Mouse (Mus musculus) midbrain, embryonic 11.5 days (tissue): ENCODE measurements around the gene 1700092M07Rik. TPM values are rescaled to one million over a fixed set of nuclear protein-coding genes. Genes with fewer than 3 reads are reported as not detected.
A peak's percentile ranks its signal among the peaks of the same experiment; 100 is the strongest.

Experiments used
- ATAC-seq: fragments of 200-750 bp; cut with Nextera tagmentation; 2 replicates; pipeline ENCODE4 v1.8.0; 2017; ENCODE audit warnings: moderate TSS enrichment, moderate library complexity; ENCODE audit not compliant: low FRiP score
- DNase-seq: peaks from one replicate; pipeline ENCODE4 v3.0.0; 2015; ENCODE audit warnings: low spot score; ENCODE audit errors: missing footprints
- H3K27ac ChIP-seq: fragments of 300-500 bp; sonication (generic); 2 replicates; pipeline ENCODE4 v1.5.1; 2014; ENCODE audit warnings: low read depth, low read length
- H3K27me3 ChIP-seq: fragments of 300-500 bp; sonication (generic); 2 replicates; pipeline ENCODE4 v1.6.1; 2014; ENCODE audit warnings: mild to moderate bottlenecking, low read length, moderate library complexity, mixed read lengths; ENCODE audit not compliant: control insufficient read depth, insufficient read depth
- H3K36me3 ChIP-seq: fragments of 300-500 bp; sonication (generic); 2 replicates; pipeline ENCODE4 v1.6.1; 2014; ENCODE audit warnings: mild to moderate bottlenecking, low read length, moderate library complexity, mixed read lengths; ENCODE audit not compliant: control insufficient read depth, insufficient read depth
- H3K4me1 ChIP-seq: fragments of 300-500 bp; sonication (generic); 2 replicates; pipeline ENCODE4 v1.6.1; 2014; ENCODE audit warnings: low read length; ENCODE audit not compliant: control insufficient read depth, insufficient read depth
- H3K4me2 ChIP-seq: fragments of 300-500 bp; sonication (generic); 2 replicates; pipeline ENCODE4 v1.6.1; 2014; ENCODE audit warnings: mild to moderate bottlenecking, moderate library complexity
- H3K4me3 ChIP-seq: fragments of 300-500 bp; sonication (generic); 2 replicates; pipeline ENCODE4 v1.5.1; 2014; ENCODE audit warnings: low read depth, low read length
- H3K9ac ChIP-seq: fragments of 300-500 bp; sonication (generic); 2 replicates; pipeline ENCODE4 v1.6.1; 2014; ENCODE audit warnings: low read length
- H3K9me3 ChIP-seq: fragments of 300-500 bp; sonication (generic); 2 replicates; pipeline ENCODE4 v1.6.1; 2016; ENCODE audit warnings: low read length; ENCODE audit not compliant: control insufficient read depth
- WGBS: fragments of 180-500 bp; shearing (Covaris S2); extraction: QIAGEN DNeasy Blood & Tissue Kit; methylation state at CpG from one replicate; pipeline ENCODE4 v1.1.7; 2014; 5-methylcytosine and 5-hydroxymethylcytosine counted together
- polyA plus RNA-seq: library from polyadenylated mRNA; unstranded; fragments of >200 nt; fragmentation: Nextera tagmentation; extraction: Ambion mirVana; gene quantifications from 2 replicates; pipeline ENCODE4 v1.2.1, GENCODE M21; 2014

The 1700092M07Rik gene
- 1.5 and 2.7 TPM in 2 replicates for polyA plus RNA-seq

- Histone ChIP-seq H3K36me3 (peaks cover 11% of the 10 kb centered on the region; the same call in 1 of the 2 replicates), H3K4me2 (peak within 1 kb of the TSS; percentile 35), H3K27ac (peak within 1 kb of the TSS; percentile 80; the same call in 1 of the 2 replicates), H3K4me1 (peaks cover 14% of the 10 kb centered on the region), H3K9me3 (no peaks in the 10 kb centered on the region), H3K4me3 (peak within 1 kb of the TSS; percentile 57), H3K9ac (peak within 1 kb of the TSS; percentile 78), H3K27me3 (no peaks in the 10 kb centered on the region)
- DNase-seq (peak; percentile 84), ATAC-seq (no peak)
- WGBS: 70% methylated on average over 14 of the region's 14 CpGs
Measured at GRCm38 (mm10) chr19:8740603-8741002, at the start of gene 1700092M07Rik. TSS of gene 1700092M07Rik (plus strand) at chr19:8740718.

GRCm38 (mm10) chr19:8691871-8692539, 48.5 kb upstream of the 1700092M07Rik start:
- Histone ChIP-seq H3K27me3 (no peaks in the 10 kb centered on the region), H3K4me1 (no peaks in the 10 kb centered on the region), H3K27ac (no peak overlapping the region), H3K9me3 (no peaks in the 10 kb centered on the region), H3K4me2 (no peak overlapping the region), H3K4me3 (no peak overlapping the region), H3K36me3 (no peaks in the 10 kb centered on the region), H3K9ac (no peak overlapping the region)
- DNase-seq: no peak
- ATAC-seq: no peak
- WGBS: 54% methylated on average over 9 of the region's 9 CpGs

DNA sequence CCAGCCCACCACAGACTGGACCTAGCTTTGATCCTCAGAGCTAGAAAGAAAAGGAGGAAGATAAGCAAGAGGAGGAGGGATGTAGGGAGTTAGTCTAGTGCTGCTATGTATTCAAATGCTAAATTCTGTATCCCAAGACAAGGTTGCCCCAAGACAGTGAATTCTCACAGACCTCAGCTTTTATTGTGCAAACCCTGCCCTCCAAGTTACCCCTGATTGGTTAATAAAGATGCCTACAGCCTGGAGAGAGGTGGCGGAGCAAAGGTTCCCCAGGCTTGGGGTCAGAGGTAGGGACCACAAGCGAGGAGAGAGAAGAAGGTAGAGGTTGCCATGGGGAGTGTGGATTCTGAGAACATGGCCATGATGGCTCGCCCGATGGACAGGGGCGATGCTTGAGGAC, 47.8 kb upstream of the 1700092M07Rik start:
- DNase-seq: peak; percentile 82
- no peaks in the 10 kb centered on the region for H3K9me3 ChIP-seq
- H3K9ac ChIP-seq: no peak overlapping the region
- 64% methylated on average over 5 of the region's 5 CpGs for WGBS
- no peaks in the 10 kb centered on the region for H3K4me1 ChIP-seq
- H3K4me2 ChIP-seq: no peak overlapping the region
- H3K27me3 ChIP-seq: no peaks in the 10 kb centered on the region
- no peak for ATAC-seq
- H3K36me3 ChIP-seq: no peaks in the 10 kb centered on the region
- no peak overlapping the region for H3K27ac ChIP-seq
- no peak overlapping the region for H3K4me3 ChIP-seq

DNA sequence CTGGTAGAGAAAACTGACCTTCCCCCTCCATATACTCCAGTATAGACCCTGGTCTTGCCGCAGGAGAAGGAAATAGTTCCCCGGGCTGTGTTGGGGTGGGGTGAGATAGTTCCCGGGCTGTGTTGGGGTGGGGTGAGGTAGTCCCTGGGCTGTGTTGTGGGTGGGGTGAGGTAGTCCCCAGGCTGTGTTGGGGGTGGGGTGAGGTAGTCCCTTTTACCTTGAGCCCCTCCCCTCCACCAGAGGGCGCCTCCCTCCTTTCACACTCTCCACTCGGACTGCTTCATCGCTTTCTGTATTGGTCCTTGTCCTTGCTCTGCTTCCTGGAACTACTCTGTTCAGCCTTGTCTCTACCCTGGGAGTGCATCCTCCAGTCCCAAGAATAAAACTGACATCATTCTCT, 45.2 kb upstream of the 1700092M07Rik start:
- Histone ChIP-seq H3K4me1 (no peaks in the 10 kb centered on the region), H3K9ac (no peak overlapping the region), H3K4me3 (no peak overlapping the region), H3K36me3 (no peaks in the 10 kb centered on the region), H3K9me3 (no peaks in the 10 kb centered on the region), H3K27me3 (no peaks in the 10 kb centered on the region), H3K27ac (no peak overlapping the region), H3K4me2 (no peak overlapping the region)
- ATAC-seq (peak; percentile 59; the same call in 1 of the 2 replicates), DNase-seq (no peak)
- 61% methylated on average over 6 of the region's 6 CpGs for WGBS

GRCm38 (mm10) chr19:8699652-8700051, 40.9 kb upstream of the 1700092M07Rik start:
- ATAC-seq (no peak), DNase-seq (no peak)
- Histone ChIP-seq H3K36me3 (no peaks in the 10 kb centered on the region), H3K9ac (no peak overlapping the region), H3K27me3 (no peaks in the 10 kb centered on the region), H3K4me2 (no peak overlapping the region), H3K4me3 (no peak overlapping the region), H3K9me3 (no peaks in the 10 kb centered on the region), H3K4me1 (no peaks in the 10 kb centered on the region), H3K27ac (no peak overlapping the region)
- 80% methylated on average over 9 of the region's 9 CpGs for WGBS

GRCm38 (mm10) chr19:8702458-8702857, 38.1 kb upstream of the 1700092M07Rik start:
- Histone ChIP-seq H3K27ac (no peak overlapping the region), H3K4me2 (no peak overlapping the region), H3K27me3 (no peaks in the 10 kb centered on the region), H3K36me3 (peaks cover under 1% of the 10 kb centered on the region; the same call in 1 of the 2 replicates), H3K4me1 (no peaks in the 10 kb centered on the region), H3K9ac (no peak overlapping the region), H3K4me3 (no peak overlapping the region), H3K9me3 (no peaks in the 10 kb centered on the region)
- DNase-seq: peak; percentile 21
- no peak for ATAC-seq
- 71% methylated on average over 3 of the region's 3 CpGs for WGBS

DNA sequence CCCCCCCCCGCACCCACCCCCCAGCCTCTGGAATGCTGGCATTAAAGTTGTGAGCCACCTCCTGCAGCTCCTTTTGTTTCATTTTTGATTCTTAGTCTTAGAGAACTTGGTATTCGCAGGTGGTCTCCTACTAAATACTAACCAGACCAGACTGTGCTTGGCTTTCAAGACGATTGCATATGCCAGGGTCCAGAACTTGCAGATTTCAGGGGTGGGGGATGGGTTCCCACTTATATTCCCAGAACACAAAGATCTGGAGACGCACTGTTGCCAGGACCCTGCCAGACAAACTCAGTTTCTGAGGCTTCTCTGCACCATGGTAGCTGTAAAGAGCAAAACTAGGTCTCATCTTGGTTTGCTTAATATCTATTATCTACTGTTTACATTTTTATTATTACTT, 36.9 kb upstream of the 1700092M07Rik start:
- Histone ChIP-seq H3K4me3 (no peak overlapping the region), H3K4me1 (no peaks in the 10 kb centered on the region), H3K27ac (no peak overlapping the region), H3K9me3 (no peaks in the 10 kb centered on the region), H3K4me2 (no peak overlapping the region), H3K9ac (no peak overlapping the region), H3K27me3 (no peaks in the 10 kb centered on the region), H3K36me3 (peaks cover 11% of the 10 kb centered on the region; the same call in 1 of the 2 replicates)
- DNase-seq (peak; percentile 78), ATAC-seq (no peak)
- WGBS: 31% methylated on average over 4 of the region's 4 CpGs

DNA sequence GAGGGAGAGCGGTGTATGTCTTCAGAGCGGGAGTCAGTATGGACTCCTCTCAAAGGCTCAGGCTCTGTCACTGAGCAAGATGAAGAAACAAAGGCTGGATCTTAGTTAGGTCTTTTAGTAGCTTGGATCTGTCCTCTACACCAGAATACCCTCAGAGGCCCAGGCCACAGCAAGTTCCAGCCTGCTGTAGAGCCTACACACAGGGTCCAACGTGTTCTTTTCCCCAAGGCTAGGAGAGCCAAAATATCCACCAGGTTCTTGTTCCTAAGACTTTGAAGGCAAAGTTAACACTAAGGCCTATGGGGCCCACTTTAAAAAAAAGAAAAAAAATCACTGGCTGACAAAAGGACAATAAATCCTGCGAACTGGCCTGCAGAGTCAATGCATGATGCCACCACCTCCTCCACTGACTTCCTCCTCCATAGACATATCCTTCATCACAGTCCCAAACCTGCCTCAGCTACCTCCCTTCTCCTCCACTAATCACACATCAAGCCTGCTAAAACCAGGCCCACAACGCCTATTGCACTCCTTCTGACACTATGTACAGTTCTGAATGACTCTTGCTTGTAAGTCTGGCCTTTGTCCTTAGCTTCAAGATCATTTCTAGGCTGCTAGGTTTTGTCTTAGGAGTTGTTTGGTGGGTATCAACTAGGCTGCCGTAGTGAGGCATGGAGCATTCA, 35.4 kb upstream of the 1700092M07Rik start:
- Histone ChIP-seq H3K4me2 (no peak overlapping the region), H3K9ac (no peak overlapping the region), H3K36me3 (peaks cover 26% of the 10 kb centered on the region; the same call in 1 of the 2 replicates), H3K9me3 (no peaks in the 10 kb centered on the region), H3K27me3 (no peaks in the 10 kb centered on the region), H3K27ac (no peak overlapping the region), H3K4me1 (no peaks in the 10 kb centered on the region), H3K4me3 (no peak overlapping the region)
- 77% methylated on average over 6 of the region's 6 CpGs for WGBS
- DNase-seq (peak; percentile 54), ATAC-seq (no peak)

GRCm38 (mm10) chr19:8706132-8706667, 34.3 kb upstream of the 1700092M07Rik start:
- H3K36me3 ChIP-seq: peaks cover 27% of the 10 kb centered on the region; the same call in 1 of the 2 replicates
- no peaks in the 10 kb centered on the region for H3K9me3 ChIP-seq
- no peak overlapping the region for H3K27ac ChIP-seq
- H3K27me3 ChIP-seq: no peaks in the 10 kb centered on the region
- no peak for ATAC-seq
- WGBS: 81% methylated on average over 7 of the region's 7 CpGs
- DNase-seq: peak; percentile 77
- H3K9ac ChIP-seq: no peak overlapping the region
- H3K4me3 ChIP-seq: no peak overlapping the region
- H3K4me2 ChIP-seq: no peak overlapping the region
- H3K4me1 ChIP-seq: peaks cover 1% of the 10 kb centered on the region; the same call in 1 of the 2 replicates
